Mouse (Mus musculus) brain, embryonic 14.5 days (tissue): ENCODE measurements around the gene Nup210l.

Source experiments
- CTCF ChIP-seq: fragments of 200-500 bp; IDR thresholded peaks from 2 replicates; pipeline ENCODE4 v1.5.1; 2012; ENCODE audit warnings: inconsistent platforms, mild to moderate bottlenecking, moderate library complexity, borderline replicate concordance; ENCODE audit not compliant: insufficient read depth, insufficient read length; ENCODE audit errors: extremely low read depth
- POLR2A ChIP-seq: fragments of 200-500 bp; IDR thresholded peaks from 2 replicates; pipeline ENCODE4 v1.6.1; 2012; ENCODE audit warnings: mild to moderate bottlenecking, inconsistent platforms, borderline replicate concordance; ENCODE audit not compliant: poor library complexity, insufficient read depth, insufficient read length, severe bottlenecking; ENCODE audit errors: extremely low read depth

DNA sequence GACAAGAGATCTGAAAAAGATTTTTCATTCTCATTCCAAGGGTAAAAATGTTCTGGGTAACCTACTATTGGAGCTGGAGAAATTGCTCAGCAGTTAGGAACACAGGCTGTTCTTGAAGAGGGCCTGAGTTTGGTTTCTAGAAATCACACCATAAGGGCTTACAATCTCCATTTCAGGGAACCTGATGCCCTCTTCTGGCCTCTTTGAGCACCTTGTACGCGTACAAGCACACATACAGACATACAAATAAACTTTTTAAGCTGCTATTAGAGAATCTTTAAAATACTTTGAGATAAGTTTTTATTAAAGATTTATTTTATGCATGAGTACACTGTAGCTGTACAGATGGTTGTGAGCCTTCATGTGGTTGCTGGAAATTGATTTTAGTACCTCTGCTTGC is 100.7 kb downstream of the Nup210l start:
- TF ChIP-seq CTCF = no peak
- no peak for TF ChIP-seq POLR2A
